Mouse (Mus musculus) bone marrow, adult 2 months (tissue): ENCODE data around the gene Gm5294.

Experiments
- CTCF ChIP-seq: fragments of 200-500 bp; IDR thresholded peaks from 2 replicates; pipeline ENCODE4 v1.5.1; 2011; ENCODE audit warnings: low read length, control low read depth; ENCODE audit not compliant: control insufficient read depth, insufficient read depth
- POLR2A ChIP-seq: fragments of 200-500 bp; IDR thresholded peaks from 2 replicates; pipeline ENCODE4 v1.6.1; 2011; ENCODE audit warnings: low read depth, mild to moderate bottlenecking, control low read depth, low read length, borderline replicate concordance; ENCODE audit not compliant: control insufficient read depth

DNA sequence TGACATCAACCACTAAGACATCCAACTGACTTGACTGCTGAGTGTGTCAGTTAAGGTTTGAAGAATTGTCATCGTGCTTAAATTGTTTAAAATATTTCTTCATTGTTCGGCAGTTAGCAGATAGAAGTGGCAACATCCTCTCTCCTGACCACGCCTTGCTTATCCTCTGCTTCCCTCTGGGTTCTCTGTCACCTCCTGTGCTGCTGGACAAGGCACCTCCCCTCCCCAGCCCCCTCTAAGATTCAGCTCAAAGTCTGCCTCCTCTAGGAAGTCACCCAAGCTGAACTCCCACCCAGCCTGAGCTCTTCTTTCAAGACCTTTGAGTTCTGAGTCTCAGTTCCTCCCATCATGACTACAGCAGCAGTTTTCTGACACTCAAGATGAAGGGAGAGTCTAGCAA lies 15.0 kb downstream of the Gm5294 start:
- TF ChIP-seq CTCF: no peak
- TF ChIP-seq POLR2A: no peak
